Mouse (Mus musculus): ENCODE data around the gene Smcr8. TPM values are rescaled to one million over a fixed set of nuclear protein-coding genes. Genes with fewer than 3 reads are reported as not detected.

Gene Smcr8
- total RNA-seq (2021): 10 to 100 TPM; 12.6 to 19.2 TPM
- long read RNA-seq, experiment 1, partial matches to known transcripts: 0 of 5 reads
- long read RNA-seq, experiment 1, other reads (novel, unspliced or antisense): 5 of 5 reads
- long read RNA-seq, experiment 2, partial matches to known transcripts: 0 of 10 reads
- long read RNA-seq, experiment 2, other reads (novel, unspliced or antisense): 10 of 10 reads

DNA sequence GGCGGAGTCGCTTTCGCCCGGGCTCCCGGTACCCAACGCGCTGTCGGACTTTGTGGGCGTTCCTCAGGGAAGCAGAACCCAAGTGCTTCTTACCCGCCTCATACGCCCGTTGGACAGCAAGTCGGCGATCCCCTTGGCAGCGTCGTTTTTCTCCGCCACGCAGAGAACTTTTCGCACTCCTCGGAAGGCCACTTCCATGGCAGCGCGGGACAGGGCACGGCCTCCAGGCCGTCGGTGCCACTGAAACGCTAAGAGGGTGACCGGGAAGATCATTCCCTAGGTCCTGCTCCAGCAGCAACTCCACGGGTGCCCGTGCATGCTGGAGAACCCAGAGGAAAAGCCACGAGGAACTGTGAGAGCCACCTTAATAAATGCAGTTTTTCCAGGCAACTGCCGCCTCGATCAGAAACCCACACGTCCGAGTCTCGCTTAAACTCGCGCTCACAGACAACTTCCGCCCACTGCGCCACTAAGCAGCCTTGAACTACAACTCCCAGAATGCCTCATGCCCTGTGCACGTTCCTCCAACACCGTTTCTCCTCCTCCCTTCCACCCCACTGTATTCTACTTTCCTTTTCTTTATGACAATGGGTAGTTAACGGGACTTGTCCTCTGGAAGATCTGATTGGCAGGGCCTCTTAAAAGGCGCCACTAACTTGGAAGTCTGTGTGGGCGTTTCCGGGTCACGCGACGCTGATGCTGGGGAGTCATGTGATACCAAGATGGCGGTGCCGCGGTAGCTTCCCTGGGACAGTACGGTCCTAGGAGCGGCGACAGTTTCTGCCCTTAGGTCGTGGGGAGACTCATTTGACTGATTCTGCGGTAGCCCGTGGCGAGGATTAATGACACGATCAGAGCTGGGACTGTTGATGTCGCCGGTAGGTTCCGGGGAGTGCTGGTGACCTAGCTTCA, at the start of gene Smcr8, which contains the start of gene Top3a:
Gene Smcr8, plus strand, starts transcription at position 696 of the 912 bp plus-strand sequence.
Gene Top3a, minus strand, starts transcription at position 537 of the 912 bp plus-strand sequence.
- peak; percentile 67 to 79 for DNase-seq
- intact Hi-C loops (cut with DNase I): loop anchor here (5.0 kb wide), 2 partner anchors 45 to 80 kb away; partner anchors contain the start of gene Llgl1

DNA sequence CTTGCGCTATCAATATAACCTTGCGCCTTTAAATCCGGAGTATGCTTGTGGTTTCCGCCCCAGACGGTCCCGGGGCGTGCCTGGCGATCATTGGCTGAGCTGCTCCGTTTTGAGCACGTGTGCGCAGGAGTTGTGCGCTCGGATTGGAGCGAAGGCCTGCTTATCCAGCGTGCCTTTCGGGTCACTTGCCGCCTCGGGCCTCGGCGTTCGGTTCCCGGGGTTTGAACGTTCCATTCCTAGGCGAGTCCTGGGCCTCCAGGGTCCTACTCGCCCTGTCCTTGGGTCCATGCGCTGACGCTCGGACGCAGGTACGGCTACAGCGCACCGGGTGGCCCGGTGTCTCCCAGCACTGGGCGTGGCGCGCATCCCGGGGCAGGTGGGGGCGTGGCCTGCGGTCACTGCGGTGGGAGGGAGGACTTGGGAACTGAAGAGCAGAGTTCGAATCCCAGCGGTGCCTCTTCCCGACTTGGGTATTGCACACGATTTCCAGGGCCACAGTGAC, 49.0 kb upstream of the Smcr8 start, which contains the start of gene Mief2:
Gene Mief2, plus strand, starts transcription at position 139 of the 502 bp plus-strand sequence.
- DNase-seq: peak; percentile 92
- intact Hi-C loops (cut with DNase I): no loop called here

GRCm38 (mm10) chr11:60729217-60729641, 48.1 kb upstream of the Smcr8 start:
- intact Hi-C loops (cut with DNase I): no loop called here
- DNase-seq: peak in 1 of 2 experiments; percentile 43

DNA sequence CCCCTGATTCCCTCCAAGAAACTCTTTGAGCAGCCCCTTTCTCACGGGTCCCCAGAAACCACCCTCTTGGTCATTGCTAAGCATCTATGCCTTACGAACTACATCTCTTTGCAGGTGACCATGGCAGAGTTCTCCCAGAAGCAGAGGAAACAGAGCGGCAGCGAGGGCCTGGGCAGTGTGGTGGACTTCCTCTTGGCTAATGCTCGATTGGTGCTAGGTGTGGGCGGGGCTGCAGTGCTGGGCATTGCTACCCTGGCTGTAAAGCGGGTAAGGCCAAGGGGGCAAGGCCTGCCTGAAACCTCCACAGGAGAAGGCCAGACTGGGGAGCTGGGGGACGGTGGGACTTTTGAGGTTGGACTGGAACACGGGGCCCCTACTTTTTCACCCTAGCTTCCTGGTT, 47.2 kb upstream of the Smcr8 start:
- DNase-seq: no peak
- intact Hi-C loops (cut with DNase I): loop anchor here (5.0 kb wide), 2 partner anchors 47 to 202 kb away; partner anchors contain the start of genes Map2k3, Smcr8 and Top3a

GRCm38 (mm10) chr11:60731251-60731650, 46.1 kb upstream of the Smcr8 start:
- intact Hi-C loops (cut with DNase I): loop anchor here (5.0 kb wide), 2 partner anchors 46 to 201 kb away; partner anchors contain the start of genes Map2k3, Smcr8 and Top3a
- DNase-seq: peak; percentile 50 to 57

- DNase-seq: no peak
- intact Hi-C loops (cut with DNase I): loop anchor here (5.0 kb wide), 2 partner anchors 43 to 198 kb away; partner anchors contain the start of genes Map2k3, Smcr8 and Top3a
These were observed 43.1 kb upstream of the Smcr8 start for GRCm38 (mm10) chr11:60734206-60734605.

DNA sequence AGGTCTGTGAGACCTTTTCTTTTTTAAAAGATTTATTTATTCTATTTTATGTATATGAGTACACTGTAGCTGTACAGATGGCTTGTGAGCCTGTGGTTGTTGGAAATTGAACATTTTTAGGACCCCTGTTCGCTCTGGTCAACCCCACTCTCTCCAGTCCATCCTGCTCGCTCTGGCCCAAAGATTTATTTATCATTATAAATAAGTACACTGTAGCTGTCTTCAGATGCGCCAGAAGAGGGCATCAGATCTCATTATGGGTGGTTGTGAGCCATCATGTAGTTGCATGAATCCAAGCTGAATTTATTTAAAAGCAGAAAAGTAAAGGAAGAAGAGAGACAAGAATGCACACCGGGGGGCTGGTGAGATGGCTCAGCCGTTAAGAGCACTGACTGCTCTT, 42.1 kb upstream of the Smcr8 start:
- intact Hi-C loops (cut with DNase I): no loop called here
- DNase-seq: no peak

DNA sequence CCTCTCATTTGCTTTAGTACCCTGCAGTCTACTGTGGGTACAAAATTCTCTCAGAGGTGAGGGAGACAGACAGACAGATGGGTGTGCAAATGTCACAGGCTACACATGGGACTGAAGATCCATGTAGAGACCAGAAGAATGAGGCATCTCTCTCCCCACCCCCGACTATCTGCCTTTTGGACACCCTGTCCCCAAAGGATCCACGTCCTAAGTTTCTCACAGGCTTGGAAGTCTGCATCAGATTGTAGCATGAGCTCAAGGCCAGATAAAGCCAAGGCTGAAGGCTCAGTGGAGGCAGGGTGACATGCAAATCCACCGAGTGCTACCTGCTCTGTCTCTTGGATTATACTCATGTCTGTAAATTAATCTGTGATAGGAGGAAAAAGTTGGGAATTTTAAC, 40.8 kb upstream of the Smcr8 start:
- DNase-seq: no peak
- intact Hi-C loops (cut with DNase I): no loop called here

DNA sequence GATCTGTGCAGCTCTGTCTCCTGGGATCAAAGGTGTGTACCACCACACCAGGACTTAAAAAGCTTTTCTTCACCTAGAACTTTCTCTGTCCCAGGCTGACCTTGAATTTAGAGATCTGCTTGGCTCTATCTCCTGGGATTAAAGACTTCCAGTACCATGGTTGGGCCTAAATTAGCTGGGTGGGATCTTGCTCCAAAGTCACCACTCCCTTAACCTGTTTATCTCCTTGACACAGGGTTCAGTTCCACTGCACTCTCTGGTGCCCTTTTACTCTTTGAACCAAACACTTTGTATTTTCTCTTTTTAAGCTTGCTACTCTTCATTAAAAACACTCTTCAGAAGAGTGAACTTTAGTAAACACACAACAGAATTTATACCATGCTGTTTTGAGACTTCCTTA, 39.9 kb upstream of the Smcr8 start:
- intact Hi-C loops (cut with DNase I): no loop called here
- DNase-seq: no peak

DNA sequence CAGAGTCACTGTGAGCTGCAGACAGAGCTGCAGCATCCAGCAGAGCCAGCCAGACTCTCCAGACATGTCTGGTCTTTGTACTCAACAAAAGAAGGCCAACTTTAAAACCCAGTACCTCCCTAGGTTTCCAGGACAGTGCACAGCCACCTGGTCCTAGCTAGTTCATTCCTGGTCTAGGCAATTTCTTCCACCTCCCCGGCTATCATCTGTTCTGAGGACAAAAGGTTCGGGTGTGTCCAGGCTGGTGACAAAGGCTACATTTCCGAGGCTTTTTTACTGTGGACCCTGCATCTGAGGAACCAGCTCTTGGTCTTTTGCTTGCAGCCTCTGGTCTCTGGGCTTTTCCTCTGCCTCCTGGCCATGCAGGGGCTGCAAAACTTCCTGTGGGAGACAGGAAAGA, 37.0 kb upstream of the Smcr8 start:
- no peak for DNase-seq

GRCm38 (mm10) chr11:60755570-60755969, 21.8 kb upstream of the Smcr8 start:
- intact Hi-C loops (cut with DNase I): no loop called here
- no peak for DNase-seq

More for the DNA sequence above, 37.0 kb upstream of the Smcr8 start:
- intact Hi-C loops (cut with DNase I): no loop called here

GRCm38 (mm10) chr11:60761681-60762080, 15.6 kb upstream of the Smcr8 start:
- intact Hi-C loops (cut with DNase I): no loop called here
- no peak for DNase-seq

GRCm38 (mm10) chr11:60766969-60767368, 10.4 kb upstream of the Smcr8 start:
- intact Hi-C loops (cut with DNase I): no loop called here
- no peak for DNase-seq

DNA sequence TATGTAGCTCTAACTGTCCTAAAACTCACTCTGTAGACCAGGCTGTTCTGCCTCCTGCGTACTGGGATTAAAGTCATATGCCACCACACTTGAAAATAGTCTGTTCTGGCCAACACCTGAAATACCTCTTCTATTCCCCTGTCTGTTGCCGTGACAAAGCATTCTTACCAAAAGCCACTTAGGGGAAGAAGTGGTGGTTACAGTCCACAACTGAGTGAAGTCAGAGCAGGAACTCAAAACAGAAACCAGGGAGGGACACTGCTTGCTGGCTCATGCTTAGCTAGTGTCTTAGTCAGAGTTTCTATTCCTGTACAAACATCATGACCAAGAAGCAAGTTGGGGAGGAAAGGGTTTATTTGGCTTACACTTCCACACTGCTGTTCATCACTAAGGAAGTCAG, 8.0 kb upstream of the Smcr8 start:
- intact Hi-C loops (cut with DNase I): no loop called here
- DNase-seq: no peak

GRCm38 (mm10) chr11:60770776-60771175, 6.5 kb upstream of the Smcr8 start:
- intact Hi-C loops (cut with DNase I): no loop called here

GRCm38 (mm10) chr11:60772161-60772560, 5.2 kb upstream of the Smcr8 start:
- no peak for DNase-seq

More at GRCm38 (mm10) chr11:60770776-60771175, 6.5 kb upstream of the Smcr8 start:
- no peak for DNase-seq

DNA sequence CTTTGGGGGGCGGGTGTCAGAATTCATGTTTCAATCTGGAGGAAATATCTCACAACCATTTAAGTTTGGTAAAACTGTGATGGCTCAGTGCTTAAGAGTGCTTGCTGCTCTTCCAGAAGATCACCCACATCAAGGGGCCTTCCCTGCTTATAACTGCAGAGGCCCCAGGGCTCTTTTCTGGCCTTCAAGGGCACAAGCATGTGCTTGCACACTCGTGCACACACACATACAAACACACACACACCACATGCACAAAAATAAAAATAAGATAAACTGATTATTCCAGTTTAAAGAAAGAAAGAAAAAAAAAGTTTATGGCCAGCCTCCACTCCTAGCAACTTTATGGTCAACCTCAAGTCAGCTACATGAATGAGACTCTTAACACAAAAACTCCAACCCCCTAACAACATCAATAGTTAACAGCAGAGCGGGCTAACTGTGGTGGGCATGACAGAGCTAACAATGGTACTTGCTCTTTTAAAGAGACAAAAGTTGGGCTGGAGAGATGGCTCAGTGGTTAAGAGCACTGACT, 3.1 kb upstream of the Smcr8 start:
- no peak for DNase-seq
- intact Hi-C loops (cut with DNase I): no loop called here

More at GRCm38 (mm10) chr11:60772161-60772560, 5.2 kb upstream of the Smcr8 start:
- intact Hi-C loops (cut with DNase I): no loop called here

- intact Hi-C loops (cut with DNase I): loop anchor here (5.0 kb wide), 2 partner anchors 43 to 78 kb away; partner anchors contain the start of gene Llgl1
These were observed 2.5 kb upstream of the Smcr8 start for GRCm38 (mm10) chr11:60774841-60775240.

GRCm38 (mm10) chr11:60775578-60775977, 1.7 kb upstream of the Smcr8 start:
- intact Hi-C loops (cut with DNase I): loop anchor here (5.0 kb wide), 2 partner anchors 43 to 78 kb away; partner anchors contain the start of gene Llgl1
- DNase-seq: no peak

More at GRCm38 (mm10) chr11:60774841-60775240, 2.5 kb upstream of the Smcr8 start:
- no peak for DNase-seq

Data from gastrocnemius, postnatal 36 days (tissue).